Mouse (Mus musculus): ENCODE measurements around the gene Olfr1195.
"Not testable (repeated sequence)": the region's sequence is repeated elsewhere in the genome, so short reads cannot be mapped to it uniquely, and the experiment has no call there.

The Olfr1195 gene

GRCm38 (mm10) chr2:88689087-88689486 lies at the start of gene Olfr1195:
Gene Olfr1195 (minus strand): TSS chr2:88689187.
- no peak for DNase-seq

GRCm38 (mm10) chr2:88732266-88732665 lies 43.3 kb upstream of the Olfr1195 start, which contains the start of gene Olfr1197:
Gene Olfr1197 (minus strand): TSS chr2:88732366.
- DNase-seq = no peak

GRCm38 (mm10) chr2:88704497-88704896 lies 15.5 kb upstream of the Olfr1195 start, which contains the start of gene Olfr1196:
Gene Olfr1196 (minus strand): TSS chr2:88704597.
- no peak for DNase-seq

DNA sequence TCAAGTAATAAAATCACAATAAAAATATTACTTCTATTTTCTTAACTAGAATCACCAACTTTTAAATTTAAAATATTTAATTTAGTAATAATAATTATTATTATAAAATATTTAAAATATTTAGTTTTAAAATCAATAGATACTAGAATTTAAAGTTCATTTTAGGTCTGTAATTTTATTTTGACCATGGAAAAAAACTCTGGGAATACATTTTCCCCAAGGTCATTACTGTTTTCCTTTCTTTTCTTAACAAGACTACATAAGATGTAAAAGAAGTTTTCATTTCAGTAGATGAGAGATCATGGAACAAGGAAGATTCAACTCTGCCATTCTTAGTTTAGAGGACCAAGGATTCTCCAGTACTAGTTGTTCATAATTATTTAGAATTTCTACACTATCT lies 13.7 kb downstream of the Olfr1195 start, which contains the start of gene Olfr1193:
Gene Olfr1193, plus strand, starts transcription at position 301 of the 400 bp plus-strand sequence.
- not testable (repeated sequence) for DNase-seq

DNA sequence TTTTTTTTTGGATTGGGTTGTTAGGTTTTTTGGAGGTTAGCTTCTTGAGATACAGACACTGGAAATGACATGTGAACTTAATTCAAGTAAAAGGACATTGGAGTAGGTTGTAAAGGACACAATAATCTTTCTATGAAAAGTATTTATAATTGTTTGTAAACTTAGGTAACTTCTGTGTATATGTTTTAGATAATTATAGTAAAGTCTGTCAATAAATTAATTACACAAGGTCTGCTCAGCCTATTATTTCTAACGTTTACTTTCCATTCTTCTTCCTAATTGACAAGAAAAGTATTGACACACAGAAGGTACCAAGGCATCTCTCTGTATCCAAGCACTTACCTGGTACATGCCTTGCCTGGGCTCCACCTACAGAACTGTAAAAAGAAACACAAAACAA lies 40.8 kb downstream of the Olfr1195 start, which contains the start of gene Olfr1192-ps1:
Gene Olfr1192-ps1, plus strand, starts transcription at position 301 of the 400 bp plus-strand sequence.
- no peak for DNase-seq

DNA sequence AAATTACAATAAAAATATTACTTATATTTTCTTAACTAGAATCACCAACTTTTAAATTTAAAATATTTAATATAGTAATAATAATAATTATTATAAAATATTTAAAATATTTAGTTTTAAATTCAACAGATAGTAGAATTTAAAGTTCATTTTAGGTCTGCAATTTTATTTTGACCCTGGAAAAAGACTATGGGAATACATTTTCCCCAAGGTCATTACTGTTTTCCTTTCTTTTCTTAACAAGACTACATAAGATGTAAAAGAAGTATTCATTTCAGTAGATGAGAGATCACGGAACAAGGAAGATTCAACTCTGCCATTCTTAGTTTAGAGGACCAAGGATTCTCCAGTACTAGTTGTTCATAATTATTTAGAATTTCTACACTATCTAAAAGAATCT lies 48.7 kb downstream of the Olfr1195 start, which contains the start of gene Olfr1191-ps1:
Gene Olfr1191-ps1, plus strand, starts transcription at position 301 of the 400 bp plus-strand sequence.
- not testable (repeated sequence) for DNase-seq
